Mouse (Mus musculus) hindbrain, embryonic 14.5 days (tissue): ENCODE measurements around the gene Mllt10. TPM values are rescaled to one million over a fixed set of nuclear protein-coding genes. Genes with fewer than 3 reads are reported as not detected.

Experiments
- ATAC-seq: fragments of 200-750 bp; cut with Nextera tagmentation; 2 replicates; pipeline ENCODE4 v1.8.0; 2017; ENCODE audit warnings: moderate number of reproducible peaks, mild to moderate bottlenecking, moderate TSS enrichment, moderate library complexity; ENCODE audit not compliant: low FRiP score
- DNase-seq: peaks from one replicate; pipeline ENCODE4 v3.0.0-alpha.2; 2015; ENCODE audit warnings: low spot score
- H3K27ac ChIP-seq: fragments of 300-500 bp; sonication (generic); 2 replicates; pipeline ENCODE4 v1.5.1; 2014; ENCODE audit warnings: mild to moderate bottlenecking, moderate library complexity
- H3K27me3 ChIP-seq: fragments of 300-500 bp; sonication (generic); 2 replicates; pipeline ENCODE4 v1.6.1; 2014; ENCODE audit warnings: mild to moderate bottlenecking, low read length, mixed read lengths; ENCODE audit not compliant: control insufficient read depth, insufficient read depth
- H3K36me3 ChIP-seq: fragments of 300-500 bp; sonication (generic); replicated peaks from 2 replicates; pipeline ENCODE4 v1.6.1; 2014; ENCODE audit not compliant: control insufficient read depth, insufficient read depth
- H3K4me1 ChIP-seq: fragments of 300-500 bp; sonication (generic); replicated peaks from 2 replicates; pipeline ENCODE4 v1.6.1; 2014; ENCODE audit warnings: antibody characterized with exemption, low read length, mixed read lengths; ENCODE audit not compliant: control insufficient read depth, insufficient read depth
- H3K4me2 ChIP-seq: fragments of 300-500 bp; sonication (generic); replicated peaks from 2 replicates; pipeline ENCODE4 v1.6.1; 2014; ENCODE audit warnings: mild to moderate bottlenecking, moderate library complexity
- H3K4me3 ChIP-seq: fragments of 300-500 bp; sonication (generic); replicated peaks from 2 replicates; pipeline ENCODE4 v1.5.1; 2014; ENCODE audit warnings: mild to moderate bottlenecking, low read length
- H3K9ac ChIP-seq: fragments of 300-500 bp; sonication (generic); 2 replicates; pipeline ENCODE4 v1.6.1; 2014
- H3K9me3 ChIP-seq: fragments of 300-500 bp; sonication (generic); 2 replicates; pipeline ENCODE4 v1.6.1; 2016; ENCODE audit warnings: low read length; ENCODE audit not compliant: control insufficient read depth
- WGBS: fragments of 180-500 bp; shearing (Covaris S2); extraction: QIAGEN DNeasy Blood & Tissue Kit; methylation state at CpG from one replicate; pipeline ENCODE4 v1.1.7; 2014; 5-methylcytosine and 5-hydroxymethylcytosine counted together
- polyA plus RNA-seq: library from polyadenylated mRNA; unstranded; fragments of >200 nt; fragmentation: Nextera tagmentation; extraction: Ambion mirVana; gene quantifications from 2 replicates; pipeline ENCODE4 v1.2.1, GENCODE M21; 2014

The Mllt10 gene
- polyA plus RNA-seq, 1 experiment from 2014 or later, result 33.1 TPM

DNA sequence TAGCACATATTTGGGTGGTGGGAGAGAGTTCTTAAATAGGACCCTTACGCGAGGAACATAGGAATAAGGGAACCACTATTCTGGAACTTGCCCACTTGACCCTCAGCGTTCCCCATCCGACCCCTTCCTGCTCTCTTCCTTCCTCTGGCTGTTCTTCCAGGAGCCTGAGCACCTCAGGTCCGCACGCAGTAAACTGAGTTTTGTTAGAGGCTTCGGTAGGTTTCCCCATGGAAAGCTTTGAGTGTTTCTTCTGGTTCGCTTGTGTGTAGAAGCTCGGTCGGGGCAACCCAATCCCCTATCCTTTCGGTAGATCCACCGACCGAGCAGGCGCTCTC lies 29.3 kb upstream of the Mllt10 start:
- H3K4me1 ChIP-seq, result peaks cover 9% of the 10 kb centered on the region
- H3K4me3 ChIP-seq, result peak overlapping the region; percentile 48
- ATAC-seq (no peak), DNase-seq (no peak)
- H3K9me3 ChIP-seq, result no peaks in the 10 kb centered on the region
- H3K27ac ChIP-seq, result peak overlapping the region; percentile 43; the same call in 1 of the 2 replicates
- no peaks in the 10 kb centered on the region for H3K36me3 ChIP-seq
- H3K4me2 ChIP-seq, result peak overlapping the region; percentile 93
- peak overlapping the region; percentile 52 for H3K9ac ChIP-seq
- under 1% methylated on average over 14 of the region's 14 CpGs for WGBS
- no peaks in the 10 kb centered on the region for H3K27me3 ChIP-seq

DNA sequence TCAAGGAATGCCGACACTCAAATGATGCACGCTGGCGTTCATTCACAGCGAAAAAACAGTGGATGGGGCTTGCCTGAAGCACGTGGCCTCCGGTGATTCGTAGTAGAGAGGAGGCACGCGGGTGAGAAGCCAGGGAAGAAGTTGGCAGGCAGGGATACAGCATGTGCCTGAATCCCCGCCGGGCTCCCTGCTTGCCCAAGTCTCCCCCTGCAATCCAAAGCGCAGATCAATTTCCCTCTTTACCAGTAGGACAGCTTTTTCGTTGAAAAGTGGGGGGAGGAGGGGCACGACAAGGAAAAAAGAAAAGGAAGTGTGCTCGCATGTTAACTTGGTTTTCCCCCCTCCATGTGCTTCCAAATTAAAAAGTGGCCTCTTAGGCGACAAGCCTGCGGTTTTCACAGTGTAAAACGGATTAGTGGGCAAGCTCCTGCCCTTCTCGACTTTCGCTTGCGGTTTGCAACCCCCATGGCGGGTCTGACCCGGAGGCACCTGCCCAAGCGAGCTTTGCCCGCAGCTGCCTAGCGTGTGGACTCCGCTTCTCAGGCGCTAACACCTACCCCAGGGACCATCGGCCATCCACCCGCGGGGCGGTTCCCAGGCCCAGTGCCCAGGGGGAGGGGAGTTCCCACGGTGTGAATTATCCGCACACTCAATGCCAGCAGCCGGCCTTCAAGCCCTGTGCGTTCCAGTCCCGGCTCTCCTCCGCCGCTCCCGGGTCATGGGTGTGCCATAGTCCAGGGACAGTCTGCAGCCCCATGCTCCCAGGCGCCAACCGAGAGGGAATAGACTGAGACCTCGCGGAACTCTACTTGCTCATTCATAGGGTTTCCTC lies 28.7 kb upstream of the Mllt10 start:
- DNase-seq, result peak; percentile 67
- no peaks in the 10 kb centered on the region for H3K36me3 ChIP-seq
- peaks cover 14% of the 10 kb centered on the region for H3K4me1 ChIP-seq
- under 1% methylated on average over 44 of the region's 44 CpGs for WGBS
- peak overlapping the region; percentile 48 for H3K4me3 ChIP-seq
- peak overlapping the region; percentile 93 for H3K4me2 ChIP-seq
- H3K27ac ChIP-seq, result peak overlapping the region; percentile 43
- no peaks in the 10 kb centered on the region for H3K27me3 ChIP-seq
- H3K9ac ChIP-seq, result peak overlapping the region; percentile 52
- no peaks in the 10 kb centered on the region for H3K9me3 ChIP-seq
- peak; percentile 18; the same call in 1 of the 2 replicates for ATAC-seq

DNA sequence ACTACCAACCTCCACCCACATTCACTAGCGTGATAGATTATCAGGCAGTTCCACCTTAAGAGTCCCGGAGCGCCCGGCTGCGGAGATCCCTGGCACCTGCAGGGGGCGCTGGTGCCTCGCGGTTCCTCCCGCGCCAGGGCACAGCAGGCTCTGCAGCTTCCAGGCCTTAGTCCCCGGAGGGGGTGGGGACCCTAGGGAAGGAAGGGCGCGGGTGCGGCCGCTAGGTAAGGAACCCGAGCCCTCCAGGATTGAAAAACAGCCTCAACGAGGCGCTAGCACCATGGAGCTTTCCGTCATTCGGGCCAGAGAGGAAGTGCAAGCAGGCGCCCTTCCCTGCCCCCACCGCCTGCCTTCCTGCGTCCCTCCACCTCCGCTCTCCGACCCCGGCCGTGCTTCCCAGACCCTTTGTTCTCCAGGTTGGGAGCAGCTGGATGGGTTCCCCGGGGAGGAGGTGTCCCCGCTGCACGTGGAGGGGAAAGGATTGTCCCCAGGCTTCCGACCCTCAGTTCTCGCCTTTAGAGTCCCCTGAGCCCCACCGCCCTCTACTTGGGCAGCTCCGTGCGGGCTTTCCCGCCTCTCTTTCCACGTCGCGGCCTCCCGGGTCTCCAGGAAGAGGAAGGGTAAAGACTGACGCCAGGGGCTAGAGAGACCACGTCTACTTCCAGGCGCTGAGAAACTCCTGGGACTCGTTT lies 27.4 kb upstream of the Mllt10 start:
- DNase-seq, result peak; percentile 96
- H3K36me3 ChIP-seq, result no peaks in the 10 kb centered on the region
- H3K9me3 ChIP-seq, result no peaks in the 10 kb centered on the region
- H3K4me3 ChIP-seq, result peak overlapping the region; percentile 48
- peak overlapping the region; percentile 93 for H3K4me2 ChIP-seq
- ATAC-seq, result peak; percentile 85
- WGBS, result under 1% methylated on average over 44 of the region's 44 CpGs
- H3K9ac ChIP-seq, result peak overlapping the region; percentile 79
- H3K27ac ChIP-seq, result peak overlapping the region; percentile 94
- H3K27me3 ChIP-seq, result no peaks in the 10 kb centered on the region
- H3K4me1 ChIP-seq, result peaks cover 27% of the 10 kb centered on the region

DNA sequence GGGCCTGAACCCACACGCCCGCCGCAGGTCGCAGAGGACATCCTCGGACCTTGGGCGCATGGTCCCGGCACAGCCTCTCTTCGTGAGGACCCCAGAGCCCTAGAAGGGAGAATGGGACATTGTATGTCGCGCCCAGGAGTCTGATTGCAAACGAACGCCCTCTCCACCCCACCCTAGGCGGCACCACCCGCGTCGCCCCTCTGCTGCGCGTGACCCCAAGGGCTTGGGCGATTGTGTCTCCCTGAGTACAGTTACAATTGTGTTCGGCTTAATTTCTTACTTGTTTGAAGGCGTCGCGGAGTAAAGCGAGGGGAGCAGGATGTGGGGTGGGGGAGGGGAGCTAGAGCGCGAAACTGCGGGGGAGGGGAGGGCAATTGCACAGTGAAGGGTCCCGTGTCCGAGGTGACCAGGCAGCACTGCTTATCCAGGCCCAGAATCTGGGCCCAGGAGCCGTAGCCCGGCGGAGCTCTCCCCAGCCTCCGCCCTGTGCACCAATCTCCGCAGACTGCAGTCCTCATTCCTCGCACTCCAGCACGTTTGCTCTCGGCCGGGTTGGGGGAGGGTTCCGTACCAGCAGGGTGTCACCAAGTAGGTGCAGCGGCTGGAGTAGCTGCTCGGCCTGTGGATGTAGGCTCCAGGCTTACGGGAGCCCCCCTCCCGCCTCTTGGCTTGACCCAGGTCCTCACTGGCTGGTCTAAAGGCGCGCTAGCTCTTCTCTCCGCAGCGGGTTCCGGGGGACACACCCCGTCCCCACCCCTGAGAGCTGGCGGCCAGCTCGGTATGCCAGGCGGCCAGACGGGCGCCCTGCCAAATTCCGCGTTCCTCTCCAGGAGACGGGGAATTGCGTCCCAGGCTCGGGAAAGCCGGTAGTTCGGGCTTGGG lies 26.7 kb upstream of the Mllt10 start:
- H3K9me3 ChIP-seq, result no peaks in the 10 kb centered on the region
- ATAC-seq, result peak; percentile 77
- no peaks in the 10 kb centered on the region for H3K27me3 ChIP-seq
- peak overlapping the region; percentile 93 for H3K4me2 ChIP-seq
- DNase-seq, result peak; percentile 85
- H3K9ac ChIP-seq, result peak overlapping the region; percentile 79
- no peaks in the 10 kb centered on the region for H3K36me3 ChIP-seq
- H3K4me3 ChIP-seq, result peak overlapping the region; percentile 48
- H3K4me1 ChIP-seq, result peaks cover 33% of the 10 kb centered on the region
- H3K27ac ChIP-seq, result peak overlapping the region; percentile 94
- under 1% methylated on average over 57 of the region's 61 CpGs for WGBS

DNA sequence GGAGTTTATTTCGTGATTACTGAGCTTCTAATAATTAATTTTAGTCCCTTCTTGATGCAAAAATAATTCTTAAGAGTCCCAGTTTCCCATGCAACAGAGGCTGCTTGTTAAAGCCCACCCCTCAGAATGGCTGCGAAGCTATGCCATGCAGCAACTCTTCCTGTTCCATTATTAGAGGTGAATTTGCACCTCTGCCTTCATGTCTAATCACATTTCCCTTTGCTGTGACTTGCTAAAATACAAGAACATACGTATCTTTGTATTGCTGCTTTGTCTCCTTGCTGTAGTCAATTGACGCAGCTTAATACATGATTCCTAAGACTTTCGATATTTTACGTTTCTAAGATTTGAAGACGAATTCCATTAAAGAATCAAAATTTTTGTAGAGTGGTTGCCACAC lies 25.4 kb upstream of the Mllt10 start:
- Histone ChIP-seq H3K36me3 (no peaks in the 10 kb centered on the region), H3K27me3 (no peaks in the 10 kb centered on the region), H3K4me1 (peaks cover 44% of the 10 kb centered on the region), H3K9me3 (no peaks in the 10 kb centered on the region), H3K4me2 (peak overlapping the region; percentile 11; the same call in 1 of the 2 replicates), H3K27ac (no peak overlapping the region), H3K9ac (no peak overlapping the region), H3K4me3 (no peak overlapping the region)
- WGBS, result 52% methylated on average over 7 of the region's 7 CpGs
- DNase-seq (peak; percentile 41), ATAC-seq (no peak)

DNA sequence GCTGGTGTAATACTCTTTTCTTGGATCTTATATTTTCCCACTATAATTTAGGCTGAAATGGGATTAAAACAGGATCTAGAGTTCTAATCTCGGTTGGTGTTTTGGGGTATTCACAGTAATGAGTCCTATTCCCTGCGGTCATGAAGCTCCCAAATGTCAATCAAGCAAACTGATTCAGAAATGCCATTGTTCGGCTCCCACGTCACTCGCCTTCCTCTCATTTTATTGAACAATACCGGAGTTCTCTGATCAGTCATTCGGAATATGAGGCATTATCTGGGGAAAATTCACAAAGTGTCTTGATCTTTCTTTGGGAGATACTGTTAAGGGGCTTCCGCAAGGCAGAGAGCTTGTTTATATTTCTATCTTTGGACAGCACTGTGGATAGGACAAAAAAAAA lies 24.5 kb upstream of the Mllt10 start:
- Histone ChIP-seq H3K27ac (no peak overlapping the region), H3K9me3 (no peaks in the 10 kb centered on the region), H3K36me3 (no peaks in the 10 kb centered on the region), H3K4me1 (peaks cover 44% of the 10 kb centered on the region), H3K4me3 (peak overlapping the region; percentile 32; the same call in 1 of the 2 replicates), H3K9ac (no peak overlapping the region), H3K4me2 (peak overlapping the region; percentile 90), H3K27me3 (no peaks in the 10 kb centered on the region)
- no peak for ATAC-seq
- 34% methylated on average over 8 of the region's 8 CpGs for WGBS
- DNase-seq, result peak; percentile 58

DNA sequence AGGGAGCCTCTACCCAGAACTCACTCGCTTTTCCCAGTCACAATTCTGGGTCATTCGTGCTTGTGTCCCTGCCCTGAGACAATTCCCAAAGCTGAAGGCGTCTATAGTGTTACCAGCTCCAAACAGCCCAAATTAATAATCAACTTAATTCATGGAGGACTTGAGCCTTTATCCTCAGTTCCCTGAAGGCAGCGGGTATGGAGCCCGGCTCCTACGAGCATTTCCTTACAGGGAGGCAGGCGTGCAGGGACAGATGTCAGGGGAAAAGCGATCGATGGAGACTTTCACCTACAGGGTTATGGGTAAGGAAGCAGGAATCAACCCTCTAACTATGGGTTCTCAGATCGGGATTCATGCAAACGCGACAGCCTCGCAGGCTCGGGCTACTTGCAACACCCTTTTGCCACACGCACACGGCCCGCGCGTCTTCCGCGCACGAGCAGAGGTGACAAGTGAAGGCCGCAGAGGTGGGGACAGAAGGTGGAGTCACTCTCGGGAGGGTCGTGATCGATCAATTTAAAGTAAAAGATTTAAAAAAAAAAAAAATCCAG lies 23.7 kb upstream of the Mllt10 start:
- Histone ChIP-seq H3K36me3 (no peaks in the 10 kb centered on the region), H3K27me3 (no peaks in the 10 kb centered on the region), H3K4me2 (peak overlapping the region; percentile 90), H3K27ac (no peak overlapping the region), H3K9me3 (no peaks in the 10 kb centered on the region), H3K9ac (peak overlapping the region; percentile 79), H3K4me1 (peaks cover 41% of the 10 kb centered on the region), H3K4me3 (peak overlapping the region; percentile 32)
- peak; percentile 58 for DNase-seq
- WGBS, result 6% methylated on average over 26 of the region's 26 CpGs
- ATAC-seq, result no peak

DNA sequence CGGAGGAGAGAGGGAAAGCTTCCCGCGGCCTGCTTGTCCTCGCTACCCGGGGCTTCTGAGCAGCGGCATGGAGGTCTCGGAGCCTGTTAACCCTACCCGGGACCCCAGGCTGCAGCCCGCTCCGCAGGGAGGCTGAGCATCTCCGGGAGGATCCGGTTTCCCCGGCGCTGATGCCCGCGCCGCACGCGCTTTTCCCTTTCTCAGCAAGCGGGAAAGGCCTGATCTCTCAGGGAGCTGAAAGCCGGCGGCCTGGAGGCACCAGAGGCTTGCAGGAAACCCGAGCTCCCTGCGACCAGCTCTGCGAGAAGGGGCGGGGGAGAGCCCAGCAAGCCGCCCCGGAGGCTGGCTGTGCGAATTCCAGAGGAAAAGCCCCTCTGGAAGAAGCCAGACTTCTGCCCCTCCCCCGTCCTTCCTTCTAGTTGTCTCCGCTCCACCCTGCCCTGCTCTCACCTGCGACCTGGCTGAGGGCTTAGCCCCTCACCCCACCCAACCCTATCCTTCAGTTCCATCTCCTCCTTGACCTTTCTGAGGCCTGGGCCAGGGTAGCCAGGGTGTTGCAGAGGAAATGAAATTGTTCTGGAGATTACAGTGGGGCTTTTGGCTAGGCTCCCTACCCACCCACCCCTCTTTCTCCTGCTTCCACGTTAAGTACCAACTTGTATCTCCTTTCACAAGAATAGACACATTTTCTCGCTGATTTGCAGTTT lies 23.1 kb upstream of the Mllt10 start:
- 3% methylated on average over 30 of the region's 34 CpGs for WGBS

More for the DNA sequence above, 23.1 kb upstream of the Mllt10 start:
- DNase-seq (peak; percentile 62), ATAC-seq (no peak)
- H3K9me3 ChIP-seq, result no peaks in the 10 kb centered on the region
- no peak overlapping the region for H3K27ac ChIP-seq
- peak overlapping the region; percentile 79 for H3K9ac ChIP-seq
- H3K36me3 ChIP-seq, result no peaks in the 10 kb centered on the region
- peaks cover 38% of the 10 kb centered on the region for H3K4me1 ChIP-seq
- H3K4me2 ChIP-seq, result peak overlapping the region; percentile 90
- no peaks in the 10 kb centered on the region for H3K27me3 ChIP-seq
- H3K4me3 ChIP-seq, result peak overlapping the region; percentile 32
